Mouse (Mus musculus) megakaryocyte, embryonic 14.5 days (primary cell): ENCODE data around the gene Lrig3.

Source experiments
- FLI1 ChIP-seq: IDR thresholded peaks from 2 replicates; pipeline ENCODE4 v1.6.1; 2012; ENCODE audit warnings: low read length, inconsistent platforms, mixed read lengths
- GATA1 ChIP-seq: IDR thresholded peaks from 3 replicates; pipeline ENCODE4 v1.6.1; 2012; ENCODE audit warnings: mixed read lengths, low read length, inconsistent platforms, borderline replicate concordance

- TF ChIP-seq GATA1 (no peak), FLI1 (no peak)
These were observed 17.0 kb upstream of the Lrig3 start for GRCm38 (mm10) chr10:125948842-125949474.
